Mouse (Mus musculus) effector memory CD4-positive, alpha-beta T cell, adult 7 months (primary cell): ENCODE results near the gene Ppp3ca. TPM values are rescaled to one million over a fixed set of nuclear protein-coding genes. Genes with fewer than 3 reads are reported as not detected.

Experiments used
- polyA plus RNA-seq: library from polyadenylated mRNA; unstranded; fragments of 100-300 nt; shearing (Covaris generic); gene quantifications from one replicate; pipeline ENCODE4 v1.2.1, GENCODE M21; 2017

Ppp3ca gene
- 82.4 TPM for polyA plus RNA-seq

GRCm38 (mm10) chr3:136670110-136670359 is at the start of gene Ppp3ca:
Gene Ppp3ca (plus strand): TSS chr3:136670124.

